Mouse (Mus musculus) olfactory bulb, adult 2 months (tissue): ENCODE measurements around the gene Slc25a54. TPM values are rescaled to one million over a fixed set of nuclear protein-coding genes. Genes with fewer than 3 reads are reported as not detected.

Source experiments
- H3K27ac ChIP-seq: fragments of 200-500 bp; 2 replicates; pipeline ENCODE4 v1.5.1; 2012; ENCODE audit warnings: low read depth, low read length; ENCODE audit not compliant: insufficient read depth
- H3K4me1 ChIP-seq: fragments of 200-500 bp; 2 replicates; pipeline ENCODE4 v1.6.1; 2012; ENCODE audit warnings: low read length; ENCODE audit not compliant: control insufficient read depth, insufficient read depth
- H3K4me3 ChIP-seq: fragments of 200-500 bp; 2 replicates; pipeline ENCODE4 v1.5.1; 2012; ENCODE audit warnings: mild to moderate bottlenecking, low read depth, low read length, moderate library complexity; ENCODE audit not compliant: insufficient read depth
- CTCF ChIP-seq: fragments of 200-500 bp; IDR thresholded peaks from 2 replicates; pipeline ENCODE4 v1.5.1; 2012; ENCODE audit warnings: low read depth, mild to moderate bottlenecking, low read length, moderate library complexity; ENCODE audit not compliant: insufficient read depth
- POLR2A ChIP-seq: fragments of 200-500 bp; IDR thresholded peaks from 2 replicates; pipeline ENCODE4 v1.6.1; 2012; ENCODE audit warnings: mild to moderate bottlenecking, low read depth, low read length, moderate library complexity; ENCODE audit not compliant: insufficient read depth
- WGBS: fragments of 180-500 bp; shearing (Covaris S2); methylation state at CpG from one replicate; pipeline ENCODE4 v1.1.7; 2018; 5-methylcytosine and 5-hydroxymethylcytosine counted together
- polyA plus RNA-seq: library from polyadenylated mRNA; stranded (reverse); fragments of >200 nt; gene quantifications from 2 replicates; pipeline ENCODE4 v1.2.4, GENCODE M21; 2012; ENCODE audit warnings: low replicate concordance; ENCODE audit not compliant: missing spikeins, insufficient read depth, insufficient read length

The Slc25a54 gene
- polyA plus RNA-seq, 1 experiment, result not detected

DNA sequence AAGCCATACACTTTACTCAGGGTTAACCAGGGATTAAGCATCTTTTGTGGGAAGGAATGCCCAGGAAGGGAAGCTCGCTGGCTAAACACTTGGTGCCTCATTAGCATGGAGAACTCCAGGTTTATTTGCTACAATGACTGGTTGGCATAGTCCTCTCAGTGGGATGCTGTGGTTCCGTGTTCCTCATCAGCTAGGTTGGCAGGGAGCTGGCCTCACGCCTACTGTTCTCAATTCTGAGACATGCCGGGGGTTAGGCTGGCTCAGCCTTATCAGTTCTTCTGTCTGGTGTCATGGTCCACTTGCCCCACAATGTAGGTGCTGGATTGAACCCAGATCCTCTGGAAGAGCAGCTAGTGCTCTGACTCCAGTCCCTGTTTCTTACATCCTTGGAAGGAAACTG, 72.3 kb downstream of the Slc25a54 start:
- TF ChIP-seq POLR2A, result no peak
- no peak for TF ChIP-seq CTCF
- no peak overlapping the region for H3K27ac ChIP-seq
- 69% methylated on average over 4 of the region's 4 CpGs for WGBS
- no peak overlapping the region for H3K4me3 ChIP-seq
- no peaks in the 10 kb centered on the region for H3K4me1 ChIP-seq

DNA sequence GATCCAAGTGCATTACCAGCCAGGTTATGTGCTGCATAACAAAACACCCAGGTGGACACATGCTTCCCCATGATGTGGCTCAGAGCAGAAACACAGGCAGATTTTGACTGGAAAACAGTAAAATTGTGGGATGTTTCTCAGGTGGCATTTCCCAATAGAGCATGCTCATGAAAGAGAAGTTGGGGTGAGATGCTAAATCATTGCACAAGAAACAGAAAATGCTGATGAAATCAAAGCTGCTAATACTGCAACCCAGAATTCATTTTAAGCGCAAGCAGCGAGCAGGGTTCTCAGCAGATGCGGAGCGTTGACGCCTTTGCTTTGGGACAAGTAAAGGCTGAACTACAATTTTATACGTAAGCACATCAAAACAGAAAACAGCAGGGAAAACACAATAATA, 73.1 kb downstream of the Slc25a54 start:
- Histone ChIP-seq H3K4me1 (no peaks in the 10 kb centered on the region), H3K27ac (no peak overlapping the region), H3K4me3 (no peak overlapping the region)
- no peak for TF ChIP-seq POLR2A
- no peak for TF ChIP-seq CTCF
- WGBS, result 88% methylated on average over 6 of the region's 6 CpGs

DNA sequence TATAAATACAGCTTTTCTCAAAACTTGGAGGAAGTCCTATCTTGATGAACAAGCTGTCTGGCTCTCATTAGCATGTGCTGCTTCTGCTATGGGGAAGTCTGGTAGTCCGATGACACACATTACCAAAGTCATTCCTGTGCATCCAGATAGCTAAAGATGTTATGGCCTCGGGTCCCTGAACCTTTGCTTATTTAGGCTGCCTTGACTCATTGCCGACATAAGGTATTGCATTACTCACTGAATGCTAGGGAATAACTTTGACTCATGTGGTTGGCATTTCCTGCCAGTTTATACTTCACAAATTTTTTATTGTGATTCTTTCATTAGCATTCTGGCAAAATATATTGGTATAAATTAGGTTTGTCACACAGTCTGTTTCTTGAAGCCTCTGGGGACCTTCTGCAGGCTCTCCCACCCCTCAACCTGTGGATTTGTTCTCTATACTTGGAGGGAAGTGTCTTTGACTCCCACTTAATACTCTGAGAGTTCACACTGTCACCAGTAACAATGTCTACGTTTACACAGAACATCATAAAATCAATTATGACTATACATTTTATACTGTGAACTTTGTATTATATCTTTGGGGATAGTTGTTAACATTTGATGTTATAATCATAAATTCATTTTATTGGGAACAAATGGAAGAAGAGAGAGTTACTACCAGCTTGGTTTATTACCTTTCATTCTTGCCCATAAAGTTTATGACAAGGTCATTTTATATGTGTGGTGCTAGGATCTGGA, 75.8 kb downstream of the Slc25a54 start:
- TF ChIP-seq POLR2A, result no peak
- no peak for TF ChIP-seq CTCF
- WGBS, result 84% methylated on average over 4 of the region's 4 CpGs
- Histone ChIP-seq H3K4me1 (no peaks in the 10 kb centered on the region), H3K27ac (no peak overlapping the region), H3K4me3 (no peak overlapping the region)

DNA sequence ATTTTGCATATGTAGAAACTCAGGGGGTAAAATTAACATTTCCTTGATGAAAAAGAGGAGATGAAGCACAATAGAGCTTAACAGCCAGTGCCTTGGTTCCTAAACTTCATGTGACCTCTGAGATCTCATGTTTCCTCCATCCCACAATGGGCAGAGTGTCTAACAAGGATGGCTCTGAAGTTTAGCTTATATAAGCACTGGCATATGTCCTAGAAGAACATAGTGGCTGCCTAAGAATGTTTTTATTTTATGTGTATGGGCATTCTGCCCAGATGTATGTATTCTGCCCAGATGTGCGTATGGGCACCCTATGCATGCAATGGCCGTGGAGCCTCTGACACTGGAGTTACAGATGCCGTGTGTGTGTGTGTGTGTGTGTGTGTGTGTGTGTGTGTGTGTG, 77.2 kb downstream of the Slc25a54 start:
- Histone ChIP-seq H3K27ac (no peak overlapping the region), H3K4me3 (no peak overlapping the region), H3K4me1 (no peaks in the 10 kb centered on the region)
- no peak for TF ChIP-seq CTCF
- WGBS, result 77% methylated on average over 3 of the region's 3 CpGs

DNA sequence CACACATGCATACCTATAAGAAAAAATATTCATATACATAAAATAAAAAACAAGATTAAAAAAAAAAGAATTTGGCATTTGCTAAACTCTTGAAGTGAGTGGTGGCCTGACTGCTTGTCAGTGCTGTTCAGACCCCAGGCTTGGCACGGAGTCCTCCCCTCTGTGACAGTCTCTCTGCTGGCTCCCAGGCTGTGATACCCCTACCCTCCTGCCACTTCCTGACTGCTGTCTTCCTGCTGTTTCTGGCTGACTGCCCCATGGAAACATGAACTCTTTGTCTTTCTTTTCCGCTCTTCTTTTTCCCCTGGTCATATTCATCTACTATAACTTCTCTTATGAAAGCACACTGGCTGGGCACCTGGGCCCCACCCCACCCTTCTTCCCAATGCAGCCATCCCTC, 83.8 kb downstream of the Slc25a54 start:
- WGBS, result 74% methylated on average over 2 of the region's 2 CpGs
- no peak for TF ChIP-seq POLR2A
- TF ChIP-seq CTCF, result no peak
- Histone ChIP-seq H3K4me3 (no peak overlapping the region), H3K4me1 (no peaks in the 10 kb centered on the region; the same call in 1 of the 2 replicates), H3K27ac (no peak overlapping the region)

DNA sequence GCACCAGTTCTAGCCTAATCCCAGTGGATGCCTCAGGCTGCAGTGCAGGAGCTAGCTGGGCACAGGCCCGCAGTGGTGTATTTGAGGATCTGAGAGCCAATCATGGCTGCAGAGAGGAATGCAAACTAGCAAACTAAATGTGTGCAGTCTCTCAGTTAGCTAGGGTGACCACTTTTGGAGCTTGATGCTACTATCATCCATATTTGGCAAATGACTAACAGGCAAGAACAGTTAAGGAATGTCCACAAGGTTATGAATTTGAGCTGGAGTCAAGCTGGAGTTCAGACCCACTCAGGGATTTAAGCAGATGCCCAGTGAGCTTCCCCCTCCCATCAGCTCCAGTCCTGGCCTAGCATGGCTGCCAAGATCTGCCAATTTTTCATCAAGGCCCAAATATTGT, 84.4 kb downstream of the Slc25a54 start:
- H3K4me1 ChIP-seq, result no peaks in the 10 kb centered on the region; the same call in 1 of the 2 replicates
- WGBS, result 100% methylated on average over 1 of the region's 1 CpGs
- TF ChIP-seq CTCF (no peak), POLR2A (no peak)

DNA sequence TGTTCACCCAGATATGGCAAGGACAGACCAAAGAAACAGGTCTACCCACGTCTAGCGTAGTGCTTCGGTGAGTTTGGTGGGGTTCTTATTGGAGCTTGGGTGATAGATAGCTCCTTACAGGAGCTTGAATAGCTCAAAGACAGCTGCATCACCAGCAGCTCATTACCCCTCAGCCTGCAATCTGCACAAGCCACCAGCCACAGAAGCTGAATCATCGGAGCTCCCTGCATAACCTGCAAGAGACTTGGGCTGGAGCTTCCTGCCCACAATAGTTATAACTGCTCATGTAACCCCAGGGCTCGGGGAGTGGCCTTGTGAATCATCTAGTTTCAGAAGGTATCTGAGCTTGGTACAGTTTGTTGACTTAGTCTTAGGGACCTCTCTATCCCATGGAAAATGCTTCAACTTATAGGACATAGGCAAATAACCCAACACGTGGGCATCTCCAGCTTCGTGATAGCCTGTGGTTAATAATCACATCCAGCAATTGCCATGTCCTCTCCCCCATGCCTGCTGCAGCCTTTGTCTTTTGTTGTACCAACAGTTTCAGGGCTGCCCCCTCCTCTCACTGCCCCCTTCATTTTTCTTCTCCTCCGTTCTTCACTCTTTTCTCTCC, 85.1 kb downstream of the Slc25a54 start:
- WGBS, result 63% methylated on average over 8 of the region's 8 CpGs
- no peak for TF ChIP-seq POLR2A
- no peak for TF ChIP-seq CTCF
- Histone ChIP-seq H3K4me3 (no peak overlapping the region), H3K4me1 (no peaks in the 10 kb centered on the region; the same call in 1 of the 2 replicates), H3K27ac (no peak overlapping the region)

More for the DNA sequence above, 84.4 kb downstream of the Slc25a54 start:
- Histone ChIP-seq H3K4me3 (no peak overlapping the region), H3K27ac (no peak overlapping the region)

Other genes starting within 250 kb of the Slc25a54 start
- gene Stxbp3, start 239.9 kb upstream of the Slc25a54 start, polyA plus RNA-seq, result not detected in 2 replicates
- gene Fndc7, start 190.5 kb upstream of the Slc25a54 start, polyA plus RNA-seq, result not detected in 2 replicates
- gene Prpf38b, start 168.7 kb upstream of the Slc25a54 start, polyA plus RNA-seq, result not detected in 2 replicates
- not detected in 2 replicates for gene Henmt1, start 140.6 kb upstream of the Slc25a54 start, polyA plus RNA-seq
- not detected in 2 replicates for gene Gm9857, start 140.0 kb upstream of the Slc25a54 start, polyA plus RNA-seq
- gene Fam102b, start 52.9 kb upstream of the Slc25a54 start, polyA plus RNA-seq, result not detected in 2 replicates
- gene Slc25a24, start 42.7 kb downstream of the Slc25a54 start, polyA plus RNA-seq, result not detected in 2 replicates